Mouse (Mus musculus): ENCODE data around the gene Flvcr1. TPM values are rescaled to one million over a fixed set of nuclear protein-coding genes. Genes with fewer than 3 reads are reported as not detected.

Flvcr1 gene
- 30.3 and 33.8 TPM in 2 replicates for polyA plus RNA-seq (2012; ENCODE audit: insufficient read depth, insufficient read length, missing spikeins)

DNA sequence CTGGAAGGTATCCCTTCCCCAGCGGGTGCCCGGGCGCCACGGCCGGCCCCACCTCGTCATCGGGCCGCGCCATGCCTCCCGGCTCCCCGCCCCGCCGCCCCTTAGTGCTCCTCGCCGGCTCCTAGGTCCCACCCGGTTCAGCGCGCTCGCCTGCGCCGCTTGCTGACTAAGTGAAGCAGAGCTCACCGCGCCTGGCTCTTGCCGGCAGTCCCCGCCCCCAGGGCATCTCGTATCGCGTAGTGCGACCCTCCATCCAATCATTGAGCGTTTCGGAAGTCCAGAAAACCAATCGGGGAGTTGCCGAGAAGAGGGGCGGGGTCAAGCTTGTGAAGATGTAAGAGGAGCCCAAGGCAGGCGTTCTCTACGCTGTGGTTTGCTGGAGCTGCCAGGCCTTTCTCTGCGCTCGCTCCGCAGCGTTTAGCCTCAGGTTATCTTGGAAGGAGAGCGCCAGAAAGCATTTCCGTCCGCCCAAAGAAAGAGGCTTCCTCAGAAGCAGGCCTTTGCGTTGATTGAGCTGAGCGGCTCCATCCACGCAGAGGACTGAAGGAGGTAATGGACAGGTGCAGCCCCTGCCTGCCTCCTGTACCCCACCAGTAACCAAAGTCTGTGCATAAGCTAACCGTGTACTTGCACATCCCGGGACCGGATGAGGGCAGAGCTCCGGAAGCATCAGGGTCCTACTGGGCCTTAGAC lies at the start of gene Flvcr1:
Flvcr1 (minus strand) TSS at position 138 of the 693 bp plus-strand sequence.
- no peak for TF ChIP-seq CTCF (IDR thresholded peaks at IDR 0.05; ENCODE audit: low read depth, low read length)
- peak; percentile 59; the same call in 1 of the 2 replicates for TF ChIP-seq POLR2A (IDR thresholded peaks at IDR 0.05; ENCODE audit: borderline replicate concordance, low read depth, low read length)
- H3K4me1 ChIP-seq (ENCODE audit: control insufficient read depth, insufficient read depth, low read length), result peaks cover 14% of the 10 kb centered on the region
- peak within 1 kb of the TSS; percentile 92 for H3K4me3 ChIP-seq (ENCODE audit: insufficient read depth, low read length)
- peak within 1 kb of the TSS; percentile 57 for H3K27ac ChIP-seq (ENCODE audit: insufficient read depth, low read depth, low read length)

DNA sequence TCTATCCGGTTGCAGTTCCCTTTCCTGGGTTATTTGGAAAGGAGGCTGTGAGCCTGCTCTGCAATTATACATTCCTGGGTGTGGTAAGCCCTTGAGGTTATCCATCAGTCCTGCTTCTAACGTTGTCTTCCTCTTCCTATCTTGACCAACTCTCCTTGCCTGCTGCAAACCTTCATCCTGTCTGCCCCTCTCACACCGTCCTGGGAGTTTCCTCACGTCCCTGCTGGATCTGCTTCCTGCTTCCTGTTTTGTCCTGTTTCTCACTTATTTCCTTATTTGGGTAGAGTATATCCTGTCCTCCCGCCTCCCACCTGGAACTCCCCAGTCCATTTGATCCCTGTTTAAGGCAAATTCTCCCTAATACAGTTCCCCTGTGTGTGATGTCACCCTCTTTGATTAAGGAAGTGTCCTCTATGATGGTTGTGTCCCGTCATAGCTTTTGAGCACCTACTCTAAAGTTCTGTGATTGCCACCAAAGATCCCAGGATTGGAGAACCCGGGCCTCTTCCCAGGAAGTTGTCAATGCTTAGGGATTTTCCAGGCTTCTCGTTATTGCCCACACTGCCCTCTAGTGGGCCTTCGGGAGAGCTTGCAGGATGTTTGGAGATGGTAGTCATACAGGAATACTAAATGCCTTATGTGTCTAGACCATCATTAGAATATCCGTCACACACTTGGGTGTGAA lies 49.4 kb upstream of the Flvcr1 start:
- Histone ChIP-seq H3K4me1 (ENCODE audit: control insufficient read depth, insufficient read depth, low read length) (peaks cover 48% of the 10 kb centered on the region), H3K4me3 (ENCODE audit: insufficient read depth, low read length) (no peak overlapping the region), H3K27ac (ENCODE audit: insufficient read depth, low read depth, low read length) (peak overlapping the region; percentile 47)
- no peak for TF ChIP-seq POLR2A (IDR thresholded peaks at IDR 0.05; ENCODE audit: borderline replicate concordance, low read depth, low read length)
- peak; percentile 73 for TF ChIP-seq CTCF (IDR thresholded peaks at IDR 0.05; ENCODE audit: low read depth, low read length)

DNA sequence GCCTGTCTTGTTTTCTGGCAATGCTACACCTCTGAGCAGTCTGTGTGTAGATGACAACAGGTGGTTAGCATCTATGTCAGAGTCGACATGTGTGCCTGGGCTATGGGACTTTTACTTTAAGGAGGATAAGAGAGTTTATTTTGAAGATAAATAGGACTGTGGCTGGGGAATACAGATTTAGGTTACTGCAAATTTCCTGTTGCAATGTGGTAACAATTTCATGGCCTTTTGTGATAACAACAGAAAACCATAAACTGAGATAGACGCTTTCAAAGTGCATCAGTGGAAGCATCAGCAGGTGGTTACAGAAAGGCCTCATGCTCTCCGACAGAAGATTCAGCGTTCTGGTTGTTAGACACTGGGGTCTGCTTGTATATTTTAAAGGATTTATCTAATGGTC lies 47.5 kb upstream of the Flvcr1 start:
- TF ChIP-seq POLR2A (IDR thresholded peaks at IDR 0.05; ENCODE audit: borderline replicate concordance, low read depth, low read length) (no peak), CTCF (IDR thresholded peaks at IDR 0.05; ENCODE audit: low read depth, low read length) (no peak)
- Histone ChIP-seq H3K4me1 (ENCODE audit: control insufficient read depth, insufficient read depth, low read length) (peaks cover 51% of the 10 kb centered on the region), H3K4me3 (ENCODE audit: insufficient read depth, low read length) (no peak overlapping the region), H3K27ac (ENCODE audit: insufficient read depth, low read depth, low read length) (peak overlapping the region; percentile 59)

DNA sequence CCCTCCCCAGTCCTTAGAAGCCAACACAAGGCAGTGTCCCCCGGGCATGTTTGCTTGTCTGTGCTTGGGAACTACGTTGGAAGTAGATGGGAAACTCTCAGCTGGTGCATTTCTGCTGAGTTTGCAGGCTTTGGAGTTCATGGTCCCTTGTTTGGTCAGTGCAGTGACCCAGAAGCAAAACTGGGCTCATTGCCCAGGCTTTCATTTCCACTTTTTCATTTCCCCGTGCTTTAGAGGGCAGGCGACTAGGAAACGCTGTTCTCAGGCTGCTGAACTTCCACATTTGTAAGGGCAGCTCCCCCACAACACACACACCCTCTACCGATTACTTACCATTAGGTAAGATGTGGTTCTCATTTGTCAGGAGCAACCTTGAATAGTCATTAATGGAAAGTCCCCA lies 47.0 kb upstream of the Flvcr1 start:
- TF ChIP-seq CTCF (IDR thresholded peaks at IDR 0.05; ENCODE audit: low read depth, low read length) (no peak), POLR2A (IDR thresholded peaks at IDR 0.05; ENCODE audit: borderline replicate concordance, low read depth, low read length) (no peak)
- Histone ChIP-seq H3K4me1 (ENCODE audit: control insufficient read depth, insufficient read depth, low read length) (peaks cover 51% of the 10 kb centered on the region), H3K4me3 (ENCODE audit: insufficient read depth, low read length) (peak overlapping the region; percentile 14; the same call in 1 of the 2 replicates), H3K27ac (ENCODE audit: insufficient read depth, low read depth, low read length) (peak overlapping the region; percentile 90)

DNA sequence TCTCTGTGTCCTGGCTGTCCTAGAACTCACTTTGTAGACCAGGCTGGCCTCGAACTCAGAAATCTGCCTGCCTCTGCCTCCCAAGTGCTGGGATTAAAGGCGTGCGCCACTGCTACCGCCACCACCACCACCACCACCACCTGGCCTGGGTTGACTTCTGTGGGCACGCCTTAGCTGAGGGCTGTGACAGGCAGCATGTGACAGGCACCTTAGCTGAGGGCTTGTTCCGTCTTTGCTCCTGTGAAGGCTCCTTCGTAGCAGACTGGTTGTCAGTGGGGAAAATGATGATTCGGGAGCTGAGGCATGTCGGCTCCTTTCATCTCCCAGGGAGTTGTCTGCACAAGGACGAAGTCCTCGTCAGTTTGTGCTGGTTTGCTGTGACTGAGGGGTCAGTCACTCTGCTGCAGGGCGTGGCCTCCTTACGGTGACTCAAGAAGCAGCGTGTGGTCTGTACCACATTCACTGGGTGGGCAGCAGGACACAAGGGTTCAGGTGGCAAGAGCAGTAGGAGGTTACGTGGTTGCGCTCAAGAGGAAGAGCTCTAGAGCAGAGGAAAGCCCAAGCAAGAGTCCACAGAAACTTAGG lies 46.5 kb upstream of the Flvcr1 start:
- H3K4me1 ChIP-seq (ENCODE audit: control insufficient read depth, insufficient read depth, low read length), result peaks cover 51% of the 10 kb centered on the region
- peak overlapping the region; percentile 90 for H3K27ac ChIP-seq (ENCODE audit: insufficient read depth, low read depth, low read length)
- TF ChIP-seq CTCF (IDR thresholded peaks at IDR 0.05; ENCODE audit: low read depth, low read length) (no peak), POLR2A (IDR thresholded peaks at IDR 0.05; ENCODE audit: borderline replicate concordance, low read depth, low read length) (no peak)
- H3K4me3 ChIP-seq (ENCODE audit: insufficient read depth, low read length), result peak overlapping the region; percentile 14; the same call in 1 of the 2 replicates

DNA sequence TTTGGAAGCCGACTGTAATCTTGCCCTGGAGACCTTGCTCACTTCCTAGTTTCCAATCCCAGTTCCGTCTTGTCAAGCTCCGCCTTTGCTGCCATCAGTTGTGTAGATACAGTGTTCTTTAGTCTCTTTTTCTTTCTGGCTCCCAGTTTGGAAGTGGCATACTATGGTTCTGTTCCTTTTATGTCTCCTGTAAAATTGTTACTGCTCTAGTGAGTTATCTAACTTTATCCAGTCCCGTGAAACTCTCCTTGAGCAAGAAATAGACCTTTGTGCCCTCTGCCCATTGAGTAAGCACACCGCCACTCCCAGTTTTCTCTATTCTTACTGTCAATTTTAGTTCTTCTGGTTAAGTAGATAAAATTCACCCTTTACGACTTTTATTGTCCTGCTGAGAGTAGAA lies 45.7 kb upstream of the Flvcr1 start:
- peak overlapping the region; percentile 48 for H3K27ac ChIP-seq (ENCODE audit: insufficient read depth, low read depth, low read length)
- H3K4me1 ChIP-seq (ENCODE audit: control insufficient read depth, insufficient read depth, low read length), result peaks cover 51% of the 10 kb centered on the region
- no peak for TF ChIP-seq CTCF (IDR thresholded peaks at IDR 0.05; ENCODE audit: low read depth, low read length)
- TF ChIP-seq POLR2A (IDR thresholded peaks at IDR 0.05; ENCODE audit: borderline replicate concordance, low read depth, low read length), result no peak
- H3K4me3 ChIP-seq (ENCODE audit: insufficient read depth, low read length), result no peak overlapping the region

DNA sequence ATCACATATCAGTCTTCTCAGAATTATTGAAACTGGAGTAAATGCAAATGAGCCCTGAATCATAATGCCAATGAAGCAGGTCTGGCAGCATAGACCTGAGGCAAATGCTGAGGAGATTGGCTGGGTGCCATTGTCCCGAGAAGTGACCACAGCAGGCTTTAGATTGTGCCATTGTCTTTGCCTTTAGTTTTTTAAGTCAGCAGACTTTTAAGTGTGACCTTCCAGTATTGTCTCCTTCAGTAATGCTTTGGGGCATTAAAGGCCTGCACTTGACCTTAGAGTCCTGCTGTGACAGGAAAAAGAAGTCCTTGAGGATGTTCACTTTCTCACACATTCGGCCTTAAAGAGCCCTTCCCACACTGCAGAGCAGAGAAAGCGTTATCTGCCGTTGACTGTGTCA lies 44.3 kb upstream of the Flvcr1 start:
- no peak overlapping the region for H3K27ac ChIP-seq (ENCODE audit: insufficient read depth, low read depth, low read length)
- peaks cover 47% of the 10 kb centered on the region for H3K4me1 ChIP-seq (ENCODE audit: control insufficient read depth, insufficient read depth, low read length)
- TF ChIP-seq CTCF (IDR thresholded peaks at IDR 0.05; ENCODE audit: low read depth, low read length) (no peak), POLR2A (IDR thresholded peaks at IDR 0.05; ENCODE audit: borderline replicate concordance, low read depth, low read length) (no peak)
- no peak overlapping the region for H3K4me3 ChIP-seq (ENCODE audit: insufficient read depth, low read length)

DNA sequence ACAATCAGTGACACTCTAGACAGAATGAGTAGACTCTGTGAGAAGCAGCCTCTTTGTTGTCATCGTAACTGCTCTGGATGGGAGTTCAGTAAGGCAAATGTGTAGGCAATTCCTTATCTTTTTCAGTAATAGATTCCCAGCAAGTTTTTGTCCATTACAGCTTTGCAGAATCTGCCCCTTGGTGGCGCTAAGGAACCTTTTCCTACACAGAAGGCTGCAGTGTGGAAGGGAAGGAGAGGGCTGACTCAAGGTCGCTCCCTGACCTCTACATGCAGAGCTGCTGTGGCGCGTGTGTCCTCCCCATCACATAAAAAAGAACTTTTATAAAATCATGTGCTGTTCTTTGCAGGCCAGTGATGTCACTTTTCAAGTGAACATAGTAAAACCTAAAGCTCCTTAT lies 42.4 kb upstream of the Flvcr1 start:
- no peak overlapping the region for H3K4me3 ChIP-seq (ENCODE audit: insufficient read depth, low read length)
- no peak overlapping the region for H3K27ac ChIP-seq (ENCODE audit: insufficient read depth, low read depth, low read length)
- 0 out of 2 replicates have a peak, but pooled peaks have one; percentile 25 for TF ChIP-seq CTCF (IDR thresholded peaks at IDR 0.05; ENCODE audit: low read depth, low read length)
- TF ChIP-seq POLR2A (IDR thresholded peaks at IDR 0.05; ENCODE audit: borderline replicate concordance, low read depth, low read length), result no peak
- peaks cover 36% of the 10 kb centered on the region for H3K4me1 ChIP-seq (ENCODE audit: control insufficient read depth, insufficient read depth, low read length)

DNA sequence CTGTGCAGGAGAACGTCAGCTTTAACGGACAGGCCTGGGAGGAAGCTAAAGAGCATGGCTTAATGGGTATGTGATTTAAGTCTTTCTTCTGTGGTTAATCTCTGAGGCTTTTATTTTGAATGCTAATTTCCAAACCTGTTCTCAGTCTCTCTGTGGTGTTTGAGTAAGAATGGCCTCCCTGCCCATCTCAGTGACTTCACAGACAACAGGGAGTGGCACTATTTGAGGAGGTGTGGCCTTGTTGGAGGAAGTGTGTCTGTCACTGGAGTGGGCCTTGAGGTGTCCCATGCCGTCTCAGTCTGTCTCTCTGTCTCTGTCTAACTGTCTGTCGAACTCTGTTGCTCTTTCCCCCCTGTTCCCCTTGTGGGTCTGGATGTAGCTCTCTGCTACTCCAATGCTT lies 39.2 kb upstream of the Flvcr1 start:
- peaks cover 13% of the 10 kb centered on the region for H3K4me1 ChIP-seq (ENCODE audit: control insufficient read depth, insufficient read depth, low read length)
- no peak for TF ChIP-seq POLR2A (IDR thresholded peaks at IDR 0.05; ENCODE audit: borderline replicate concordance, low read depth, low read length)
- TF ChIP-seq CTCF (IDR thresholded peaks at IDR 0.05; ENCODE audit: low read depth, low read length), result no peak
- no peak overlapping the region for H3K4me3 ChIP-seq (ENCODE audit: insufficient read depth, low read length)
- no peak overlapping the region for H3K27ac ChIP-seq (ENCODE audit: insufficient read depth, low read depth, low read length)

DNA sequence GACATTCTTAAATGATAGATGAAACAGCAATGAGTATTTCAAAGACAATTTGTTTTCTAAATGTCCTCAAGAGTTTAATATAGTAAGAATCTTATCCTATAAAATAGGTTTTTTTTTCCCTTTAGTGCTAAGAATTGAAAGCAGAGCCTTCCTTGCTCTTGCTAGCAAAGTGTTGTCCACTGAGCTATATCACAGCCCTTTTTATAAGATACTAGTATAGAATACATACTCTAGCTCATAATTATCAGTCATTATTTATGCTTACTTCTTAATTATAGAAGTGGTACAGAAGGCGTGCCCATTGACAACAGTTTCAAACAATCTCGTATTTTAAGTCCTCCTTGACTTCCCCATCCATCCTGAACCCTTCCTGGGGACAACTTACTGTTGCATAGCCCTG lies 38.6 kb upstream of the Flvcr1 start:
- no peak for TF ChIP-seq POLR2A (IDR thresholded peaks at IDR 0.05; ENCODE audit: borderline replicate concordance, low read depth, low read length)
- no peak for TF ChIP-seq CTCF (IDR thresholded peaks at IDR 0.05; ENCODE audit: low read depth, low read length)
- no peak overlapping the region for H3K27ac ChIP-seq (ENCODE audit: insufficient read depth, low read depth, low read length)
- peaks cover 13% of the 10 kb centered on the region for H3K4me1 ChIP-seq (ENCODE audit: control insufficient read depth, insufficient read depth, low read length)
- no peak overlapping the region for H3K4me3 ChIP-seq (ENCODE audit: insufficient read depth, low read length)
